Mouse (Mus musculus): ENCODE measurements around the gene Gjc3. TPM values are rescaled to one million over a fixed set of nuclear protein-coding genes. Genes with fewer than 3 reads are reported as not detected.

The Gjc3 gene
- total and polyA plus RNA-seq, 2 experiments from 2014 or later: 1.5 to 3.8 TPM

DNA sequence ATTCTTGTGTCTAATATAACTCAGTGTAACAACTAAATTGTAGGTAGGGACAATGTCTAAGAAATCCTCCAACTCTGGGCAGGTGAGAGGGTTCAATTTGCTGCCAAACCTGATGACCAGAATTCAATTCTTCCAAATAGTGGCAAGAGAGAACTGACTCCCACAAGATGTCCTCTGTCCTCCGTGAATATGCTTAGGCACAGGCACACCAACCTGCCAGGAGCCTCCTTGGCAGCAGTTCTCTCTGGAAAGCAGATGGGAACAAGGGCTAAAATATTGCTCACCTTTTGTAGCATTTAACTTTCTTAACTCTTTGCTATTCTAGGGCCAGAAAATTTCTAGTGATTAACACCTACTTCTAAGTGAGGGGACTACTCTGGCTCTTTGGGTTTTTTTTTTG is 14.4 kb upstream of the Gjc3 start:
- Histone ChIP-seq H3K36me3 (ENCODE audit: insufficient read depth, low read length) (no peaks in the 10 kb centered on the region), H3K9ac (replicated peaks; ENCODE audit: low read length, poor library complexity, severe bottlenecking) (no peak overlapping the region), H3K27ac (ENCODE audit: low read depth, low read length) (no peak overlapping the region), H3K4me1 (ENCODE audit: insufficient read depth, low read length) (no peaks in the 10 kb centered on the region), H3K4me2 (ENCODE audit: low read depth, low read length, poor library complexity, severe bottlenecking) (no peak overlapping the region), H3K27me3 (ENCODE audit: insufficient read depth, low read length) (no peaks in the 10 kb centered on the region), H3K9me3 (ENCODE audit: low read length) (no peaks in the 10 kb centered on the region), H3K4me3 (ENCODE audit: low read depth, low read length) (no peak overlapping the region)
- DNase-seq (ENCODE audit: low spot score) (no peak), ATAC-seq (ENCODE audit: low FRiP score) (no peak)
- WGBS: 35% methylated on average over 1 of the region's 1 CpGs
- TF ChIP-seq CTCF (IDR thresholded peaks at IDR 0.05): no peak

- WGBS: 54% methylated on average over 1 of the region's 1 CpGs
- DNase-seq (ENCODE audit: low spot score) (no peak), ATAC-seq (ENCODE audit: low FRiP score) (no peak)
- Histone ChIP-seq H3K9ac (replicated peaks; ENCODE audit: low read length, poor library complexity, severe bottlenecking) (no peak overlapping the region), H3K4me3 (ENCODE audit: low read depth, low read length) (no peak overlapping the region), H3K4me1 (ENCODE audit: insufficient read depth, low read length) (no peaks in the 10 kb centered on the region), H3K4me2 (ENCODE audit: low read depth, low read length, poor library complexity, severe bottlenecking) (no peak overlapping the region), H3K27me3 (ENCODE audit: insufficient read depth, low read length) (no peaks in the 10 kb centered on the region), H3K27ac (ENCODE audit: low read depth, low read length) (no peak overlapping the region), H3K9me3 (ENCODE audit: low read length) (no peaks in the 10 kb centered on the region), H3K36me3 (ENCODE audit: insufficient read depth, low read length) (no peaks in the 10 kb centered on the region)
- no peak for TF ChIP-seq CTCF (IDR thresholded peaks at IDR 0.05)
Measured at GRCm38 (mm10) chr5:137975434-137975833, 12.5 kb upstream of the Gjc3 start.

DNA sequence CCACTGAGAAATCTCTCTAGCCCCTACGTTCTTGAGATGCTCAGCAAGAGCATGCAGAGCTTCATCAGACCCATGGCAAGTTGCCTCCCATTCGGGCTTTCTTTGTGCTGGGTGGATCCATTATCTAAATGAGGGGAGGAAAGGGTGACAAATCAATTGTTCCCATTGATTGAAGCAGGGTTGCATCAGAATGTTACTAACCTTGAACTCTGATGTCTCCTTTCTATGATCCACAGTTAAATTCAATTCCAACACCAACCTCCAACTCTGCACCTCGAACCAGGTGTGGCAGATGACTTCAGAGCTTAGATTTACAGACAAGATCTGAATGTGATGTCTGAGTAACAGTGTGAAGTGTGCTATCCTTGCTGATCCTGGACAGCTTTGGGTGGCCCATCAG is 11.8 kb upstream of the Gjc3 start:
- Histone ChIP-seq H3K27me3 (ENCODE audit: insufficient read depth, low read length) (no peaks in the 10 kb centered on the region), H3K27ac (ENCODE audit: low read depth, low read length) (no peak overlapping the region), H3K9ac (replicated peaks; ENCODE audit: low read length, poor library complexity, severe bottlenecking) (no peak overlapping the region), H3K36me3 (ENCODE audit: insufficient read depth, low read length) (no peaks in the 10 kb centered on the region), H3K9me3 (ENCODE audit: low read length) (no peaks in the 10 kb centered on the region), H3K4me1 (ENCODE audit: insufficient read depth, low read length) (no peaks in the 10 kb centered on the region), H3K4me2 (ENCODE audit: low read depth, low read length, poor library complexity, severe bottlenecking) (no peak overlapping the region), H3K4me3 (ENCODE audit: low read depth, low read length) (no peak overlapping the region)
- no peak for DNase-seq (ENCODE audit: low spot score)
- TF ChIP-seq CTCF (IDR thresholded peaks at IDR 0.05): no peak
- ATAC-seq (ENCODE audit: low FRiP score): no peak
- 67% methylated on average over 3 of the region's 3 CpGs for WGBS

DNA sequence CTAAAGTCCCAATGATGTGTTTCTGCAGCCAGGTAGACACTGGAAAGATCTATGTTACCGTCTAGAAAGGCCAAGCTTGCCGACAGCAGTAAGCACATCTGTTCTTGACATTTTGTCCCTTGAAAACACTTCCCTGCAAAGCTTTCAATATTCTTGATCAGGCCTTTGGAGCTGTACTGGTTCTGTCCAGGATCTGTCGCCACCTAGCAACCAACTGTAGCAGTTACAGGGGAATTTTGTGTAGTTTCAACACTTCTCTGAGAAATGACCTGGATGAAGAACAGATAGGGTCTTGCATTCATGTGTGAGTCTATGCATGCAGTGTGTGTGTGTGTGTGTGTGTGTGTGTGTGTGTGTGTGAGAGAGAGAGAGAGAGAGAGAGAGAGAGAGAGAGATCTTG is 10.8 kb upstream of the Gjc3 start:
- Histone ChIP-seq H3K9ac (replicated peaks; ENCODE audit: low read length, poor library complexity, severe bottlenecking) (no peak overlapping the region), H3K4me2 (ENCODE audit: low read depth, low read length, poor library complexity, severe bottlenecking) (no peak overlapping the region), H3K4me3 (ENCODE audit: low read depth, low read length) (no peak overlapping the region), H3K4me1 (ENCODE audit: insufficient read depth, low read length) (no peaks in the 10 kb centered on the region), H3K27ac (ENCODE audit: low read depth, low read length) (no peak overlapping the region), H3K27me3 (ENCODE audit: insufficient read depth, low read length) (no peaks in the 10 kb centered on the region), H3K36me3 (ENCODE audit: insufficient read depth, low read length) (no peaks in the 10 kb centered on the region), H3K9me3 (ENCODE audit: low read length) (no peaks in the 10 kb centered on the region)
- WGBS: 66% methylated on average over 3 of the region's 3 CpGs
- peak; percentile 62 for DNase-seq (ENCODE audit: low spot score)
- ATAC-seq (ENCODE audit: low FRiP score): no peak
- peak; percentile 72 for TF ChIP-seq CTCF (IDR thresholded peaks at IDR 0.05)

- no peaks in the 10 kb centered on the region for H3K4me1 ChIP-seq (ENCODE audit: insufficient read depth, low read length)
- no peak overlapping the region for H3K9ac ChIP-seq (replicated peaks; ENCODE audit: low read length, poor library complexity, severe bottlenecking)
- 70% methylated on average over 2 of the region's 2 CpGs for WGBS
- no peaks in the 10 kb centered on the region for H3K27me3 ChIP-seq (ENCODE audit: insufficient read depth, low read length)
- H3K36me3 ChIP-seq (ENCODE audit: insufficient read depth, low read length): no peaks in the 10 kb centered on the region
- no peak overlapping the region for H3K27ac ChIP-seq (ENCODE audit: low read depth, low read length)
- no peaks in the 10 kb centered on the region for H3K9me3 ChIP-seq (ENCODE audit: low read length)
- H3K4me2 ChIP-seq (ENCODE audit: low read depth, low read length, poor library complexity, severe bottlenecking): no peak overlapping the region
- no peak overlapping the region for H3K4me3 ChIP-seq (ENCODE audit: low read depth, low read length)
- peak; percentile 19; the same call in 1 of the 2 replicates for TF ChIP-seq CTCF (IDR thresholded peaks at IDR 0.05)
- no peak for ATAC-seq (ENCODE audit: low FRiP score)
- DNase-seq (ENCODE audit: low spot score): no peak
Measured at GRCm38 (mm10) chr5:137973161-137973560, 10.3 kb upstream of the Gjc3 start.

- Histone ChIP-seq H3K4me2 (ENCODE audit: low read depth, low read length, poor library complexity, severe bottlenecking) (no peak overlapping the region), H3K27me3 (ENCODE audit: insufficient read depth, low read length) (no peaks in the 10 kb centered on the region), H3K9ac (replicated peaks; ENCODE audit: low read length, poor library complexity, severe bottlenecking) (no peak overlapping the region), H3K4me1 (ENCODE audit: insufficient read depth, low read length) (no peaks in the 10 kb centered on the region), H3K9me3 (ENCODE audit: low read length) (no peaks in the 10 kb centered on the region), H3K27ac (ENCODE audit: low read depth, low read length) (no peak overlapping the region), H3K4me3 (ENCODE audit: low read depth, low read length) (no peak overlapping the region), H3K36me3 (ENCODE audit: insufficient read depth, low read length) (no peaks in the 10 kb centered on the region)
- peak; percentile 56; the same call in 1 of the 2 replicates for ATAC-seq (ENCODE audit: low FRiP score)
- no peak for TF ChIP-seq CTCF (IDR thresholded peaks at IDR 0.05)
- peak; percentile 80 for DNase-seq (ENCODE audit: low spot score)
Measured at GRCm38 (mm10) chr5:137966492-137966891, 3.6 kb upstream of the Gjc3 start.
